Mouse (Mus musculus) ES-E14 (cell line): Measurements from ENCODE around the gene E2f4. TPM values are rescaled to one million over a fixed set of nuclear protein-coding genes. Genes with fewer than 3 reads are reported as not detected.

Experiments used
- DNase-seq: peaks from one replicate; pipeline ENCODE4 v3.0.0-alpha.2; 2013; ENCODE audit warnings: low read depth, low spot score
- H3K27ac ChIP-seq: 2 replicates; pipeline ENCODE4 v1.5.1; 2012; ENCODE audit warnings: low read depth, mild to moderate bottlenecking, low read length, moderate library complexity, mixed read lengths; ENCODE audit not compliant: poor library complexity, insufficient read depth, severe bottlenecking
- H3K36me3 ChIP-seq: 2 replicates; pipeline ENCODE4 v1.6.1; 2012; ENCODE audit warnings: mild to moderate bottlenecking, low read length, moderate library complexity, mixed read lengths; ENCODE audit not compliant: control insufficient read depth, poor library complexity, insufficient read depth, severe bottlenecking
- H3K4me1 ChIP-seq, 2 experiments: fragments of 150-350 bp in 1 of 2; sonication (generic) in 1 of 2; 2 replicates each; pipeline ENCODE4 v1.6.1; 2012; ENCODE audit warnings: low read length in 2 of 2, mild to moderate bottlenecking in 1 of 2, mixed read lengths in 1 of 2; ENCODE audit not compliant: control insufficient read depth in 2 of 2, insufficient read depth in 2 of 2, poor library complexity in 1 of 2
- H3K4me3 ChIP-seq, 2 experiments: fragments of 150-350 bp in 1 of 2; sonication (generic) in 1 of 2; 2 replicates each; pipeline ENCODE4 v1.5.1; 2012; ENCODE audit warnings: low read length in 2 of 2, low read depth in 1 of 2, mild to moderate bottlenecking in 1 of 2, mixed read lengths in 1 of 2; ENCODE audit not compliant: insufficient read depth in 1 of 2, poor library complexity in 1 of 2, severe bottlenecking in 1 of 2
- H3K9ac ChIP-seq: 2 replicates; pipeline ENCODE4 v1.6.1; 2012; ENCODE audit warnings: low read depth, mild to moderate bottlenecking, low read length, mixed read lengths; ENCODE audit not compliant: poor library complexity, insufficient read depth, severe bottlenecking
- H3K9me3 ChIP-seq: fragments of 150-350 bp; sonication (generic); 2 replicates; pipeline ENCODE4 v1.6.1; 2012; ENCODE audit warnings: low read depth, mild to moderate bottlenecking, low read length; ENCODE audit not compliant: control insufficient read depth, insufficient read depth
- CHD2 ChIP-seq: IDR thresholded peaks from 2 replicates; pipeline ENCODE4 v1.6.1; 2014; ENCODE audit warnings: mild to moderate bottlenecking, low read depth, low read length, inconsistent platforms
- HCFC1 ChIP-seq: IDR thresholded peaks from 2 replicates; pipeline ENCODE4 v1.6.1; 2012; ENCODE audit warnings: low read length, inconsistent platforms, borderline replicate concordance; ENCODE audit not compliant: insufficient read depth
- MAFK ChIP-seq: IDR thresholded peaks from 2 replicates; pipeline ENCODE4 v1.6.1; 2014; ENCODE audit warnings: mild to moderate bottlenecking, low read depth, low read length, inconsistent platforms; ENCODE audit not compliant: insufficient read depth
- ZC3H11A ChIP-seq: IDR thresholded peaks from 2 replicates; pipeline ENCODE4 v1.6.1; 2012; ENCODE audit warnings: low read depth, mild to moderate bottlenecking, inconsistent platforms, low read length, borderline replicate concordance
- ZNF384 ChIP-seq: IDR thresholded peaks from 2 replicates; pipeline ENCODE4 v1.6.1; 2012; ENCODE audit warnings: low read depth, low read length, inconsistent platforms
- in situ Hi-C, 2 experiments: fragments of 600-800 bp; cut with MboI; formaldehyde crosslinking; loops; one replicate each; pipeline ENCODE4 v1.15.1; 2025; ENCODE audit warnings: low sequenced_read_pairs in 2 of 2, inconsistent platforms in 1 of 2; ENCODE audit not compliant: unreplicated experiment in 2 of 2
- total RNA-seq: library from RNA; depleted of rRNA; stranded (reverse); fragments of 300-350 nt; gene quantifications from 2 replicates; pipeline ENCODE4 v1.2.3, GENCODE M21; 2012

Gene E2f4
- total RNA-seq, 1 experiment = 66.8 TPM

GRCm38 (mm10) chr8:105330325-105330724 lies 32.9 kb downstream of the E2f4 start:
- Histone ChIP-seq H3K4me3 (no peak overlapping the region), H3K9me3 (no peaks in the 10 kb centered on the region), H3K4me1 (peaks cover 0 to 7% of the 10 kb centered on the region in 2 experiments; a peak in 1 of 4 replicates), H3K36me3 (peaks cover 37% of the 10 kb centered on the region), H3K27ac (no peak overlapping the region), H3K9ac (no peak overlapping the region)
- no peak for TF ChIP-seq HCFC1
- TF ChIP-seq MAFK = no peak
- no peak for TF ChIP-seq ZNF384
- no peak for TF ChIP-seq ZC3H11A
- TF ChIP-seq CHD2 = no peak
- no peak for DNase-seq
- in situ Hi-C loops = no loop called here

- 0 out of 2 replicates have a peak overlapping the region, but pooled peaks have one; percentile 5 for H3K9ac ChIP-seq
- TF ChIP-seq MAFK = no peak
- no peak for TF ChIP-seq ZC3H11A
- no peak for TF ChIP-seq HCFC1
- no peak for TF ChIP-seq CHD2
- H3K27ac ChIP-seq = no peak overlapping the region
- H3K9me3 ChIP-seq = no peaks in the 10 kb centered on the region
- DNase-seq = no peak
- peaks cover 39% of the 10 kb centered on the region for H3K36me3 ChIP-seq
- in situ Hi-C loops = no loop called here
- H3K4me1 ChIP-seq = peaks cover 0 to 5% of the 10 kb centered on the region in 2 experiments; a peak in 1 of 4 replicates
- H3K4me3 ChIP-seq = no peak overlapping the region
Measured at GRCm38 (mm10) chr8:105331469-105331868, 34.0 kb downstream of the E2f4 start.

- no peak overlapping the region for H3K27ac ChIP-seq
- in situ Hi-C loops = no loop called here
- DNase-seq = no peak
- no peak for TF ChIP-seq CHD2
- no peak for TF ChIP-seq MAFK
- TF ChIP-seq HCFC1 = no peak
- TF ChIP-seq ZC3H11A = no peak
- no peak for TF ChIP-seq ZNF384
- no peak overlapping the region for H3K4me3 ChIP-seq
- H3K4me1 ChIP-seq = peaks cover 0 to 7% of the 10 kb centered on the region in 2 experiments; a peak in 1 of 4 replicates
- H3K36me3 ChIP-seq = peaks cover 39% of the 10 kb centered on the region
- no peak overlapping the region for H3K9ac ChIP-seq
- H3K9me3 ChIP-seq = no peaks in the 10 kb centered on the region
Measured at GRCm38 (mm10) chr8:105331931-105332330, 34.5 kb downstream of the E2f4 start.

GRCm38 (mm10) chr8:105332523-105332922 lies 35.1 kb downstream of the E2f4 start:
- in situ Hi-C loops = no loop called here
- peaks cover 39% of the 10 kb centered on the region for H3K36me3 ChIP-seq
- H3K27ac ChIP-seq = no peak overlapping the region
- H3K4me1 ChIP-seq = peaks cover 0 to 9% of the 10 kb centered on the region in 2 experiments; a peak in 1 of 4 replicates
- TF ChIP-seq ZNF384 = no peak
- H3K4me3 ChIP-seq = no peak overlapping the region
- DNase-seq = no peak
- H3K9ac ChIP-seq = no peak overlapping the region
- H3K9me3 ChIP-seq = no peaks in the 10 kb centered on the region

- no peak overlapping the region for H3K27ac ChIP-seq
- peak; percentile 68 for DNase-seq
- peaks cover 7% of the 10 kb centered on the region; the same call in 1 of the 2 replicates for H3K36me3 ChIP-seq
- peak overlapping the region; percentile 61 to 75 for H3K4me3 ChIP-seq
- TF ChIP-seq ZC3H11A = no peak
- no peak for TF ChIP-seq CHD2
- TF ChIP-seq HCFC1 = peak; percentile 39; the same call in 1 of the 2 replicates
- TF ChIP-seq MAFK = no peak
- in situ Hi-C loops = no loop called here
- H3K9me3 ChIP-seq = no peaks in the 10 kb centered on the region
- peak overlapping the region; percentile 24; the same call in 1 of the 2 replicates for H3K9ac ChIP-seq
- H3K4me1 ChIP-seq = peaks cover 0 to 11% of the 10 kb centered on the region in 2 experiments; a peak in 2 of 4 replicates
Measured at GRCm38 (mm10) chr8:105336373-105337130, 39.1 kb downstream of the E2f4 start.
